Mouse (Mus musculus) adipocyte (in vitro differentiated cells): ENCODE measurements around the gene Tlr9.

Experiments used
- DNase-seq: peaks from one replicate; pipeline ENCODE4 v3.0.0-alpha.2; 2016; ENCODE audit warnings: low spot score

Gene Tlr9

GRCm38 (mm10) chr9:106222261-106222851, at the start of gene Tlr9:
TSS of gene Tlr9 (plus strand) at chr9:106222598.
- DNase-seq, result no peak

GRCm38 (mm10) chr9:106173363-106173762, 49.0 kb upstream of the Tlr9 start:
- no peak for DNase-seq

GRCm38 (mm10) chr9:106175552-106176200, 46.7 kb upstream of the Tlr9 start:
- no peak for DNase-seq

GRCm38 (mm10) chr9:106176769-106177168, 45.6 kb upstream of the Tlr9 start:
- DNase-seq, result no peak

GRCm38 (mm10) chr9:106177799-106178198, 44.6 kb upstream of the Tlr9 start:
- DNase-seq, result no peak

- no peak for DNase-seq
Measured at GRCm38 (mm10) chr9:106179454-106179853, 42.9 kb upstream of the Tlr9 start.

- DNase-seq, result no peak
Measured at GRCm38 (mm10) chr9:106179964-106180363, 42.4 kb upstream of the Tlr9 start.

GRCm38 (mm10) chr9:106182146-106182545, 40.3 kb upstream of the Tlr9 start:
- DNase-seq, result no peak

GRCm38 (mm10) chr9:106183996-106184395, 38.4 kb upstream of the Tlr9 start:
- no peak for DNase-seq

- no peak for DNase-seq
Measured at GRCm38 (mm10) chr9:106191355-106191754, 31.0 kb upstream of the Tlr9 start.

- no peak for DNase-seq
Measured at GRCm38 (mm10) chr9:106192024-106192423, 30.4 kb upstream of the Tlr9 start.

GRCm38 (mm10) chr9:106192998-106193397, 29.4 kb upstream of the Tlr9 start:
- no peak for DNase-seq

- peak; percentile 81 for DNase-seq
Measured at GRCm38 (mm10) chr9:106193930-106194807, 28.2 kb upstream of the Tlr9 start.

GRCm38 (mm10) chr9:106195693-106196092, 26.7 kb upstream of the Tlr9 start:
- DNase-seq, result no peak

- no peak for DNase-seq
Measured at GRCm38 (mm10) chr9:106197081-106197713, 25.2 kb upstream of the Tlr9 start.

- no peak for DNase-seq
Measured at GRCm38 (mm10) chr9:106197732-106198131, 24.7 kb upstream of the Tlr9 start.

- DNase-seq, result peak; percentile 53
Measured at GRCm38 (mm10) chr9:106198962-106199458, 23.4 kb upstream of the Tlr9 start.

GRCm38 (mm10) chr9:106199535-106200272, 22.7 kb upstream of the Tlr9 start, which contains the start of gene Ppm1m:
TSS of gene Ppm1m (minus strand) at chr9:106199746.
- no peak for DNase-seq

GRCm38 (mm10) chr9:106201895-106202294, 20.5 kb upstream of the Tlr9 start:
- DNase-seq, result no peak

GRCm38 (mm10) chr9:106202819-106203636, 19.4 kb upstream of the Tlr9 start, which contains the start of gene Twf2:
TSS of gene Twf2 (plus strand) at chr9:106203108.
- DNase-seq, result peak; percentile 82
